Comparison of ENCODE assay signal across 9 mouse cellular contexts in genomic region chr13:99940601-99941000, GRCm38 (mm10). TPM values are rescaled to one million over a fixed set of nuclear protein-coding genes. Genes with fewer than 3 reads are reported as not detected.
DNase-seq lines count a peak whose midpoint lies in the region; ATAC-seq lines count a peak whose summit lies in the region.
"Had no signal": no experiment of that assay in that cellular context is flagged by ENCODE, and none has a peak within 500 bp of the region (broad histone marks: within the 10 kb centered on the region; RNA-seq: fewer than 3 reads in every experiment).

No protein-coding gene starts in this region.

- H3K4me1 ChIP-seq in forebrain, embryonic 14.5 days (ENCODE audit: control insufficient read depth, insufficient read depth, low read length) = peaks cover 7% of the 10 kb centered on the region

- no peak overlapping the region for H3K4me2 ChIP-seq in forebrain, embryonic 14.5 days (ENCODE audit: low read length)

- no peak overlapping the region for H3K4me3 ChIP-seq in forebrain, embryonic 14.5 days (ENCODE audit: low read depth, low read length)

- peak; percentile 84 for ATAC-seq in forebrain, embryonic 14.5 days

- intact Hi-C loops in left cerebral cortex, postnatal 4 days (cut with DNase I) = no loop called here
- intact Hi-C loops in heart, postnatal 25 days (cut with DNase I) = no loop called here

- peak; percentile 65 for DNase-seq in embryo, embryonic 10 days (ENCODE audit: low spot score)
- no peak for DNase-seq in embryo, embryonic 9.5 days (ENCODE audit: extremely low spot score)
- DNase-seq in forebrain, embryonic 14.5 days (ENCODE audit: low spot score) = peak; percentile 87
- DNase-seq in left cerebral cortex, postnatal 4 days = peak; percentile 77
- peak; percentile 55 to 58 for DNase-seq in right cerebral cortex, postnatal 10 days (ENCODE audit: low spot score in 2 of 2)
- DNase-seq in heart, postnatal 25 days (ENCODE audit: low spot score) = no peak
- no peak for DNase-seq in adrenal gland, postnatal 10 days
- DNase-seq in gastrocnemius, adult 18-20 months (ENCODE audit: low spot score) = no peak

- no peaks in the 10 kb centered on the region for H3K36me3 ChIP-seq in forebrain, embryonic 14.5 days (ENCODE audit: control insufficient read depth, insufficient read depth, low read length)

- peak overlapping the region; percentile 48; the same call in 1 of the 2 replicates for H3K27ac ChIP-seq in forebrain, embryonic 14.5 days (ENCODE audit: low read depth, low read length)
- H3K27ac ChIP-seq: stomach, postnatal 0 days had no signal

- no peaks in the 10 kb centered on the region for H3K9me3 ChIP-seq in forebrain, embryonic 14.5 days (replicated peaks; ENCODE audit: control insufficient read depth, low read length)

- H3K9ac ChIP-seq in forebrain, embryonic 14.5 days (ENCODE audit: low read length) = no peak overlapping the region

- no peaks in the 10 kb centered on the region for H3K27me3 ChIP-seq in forebrain, embryonic 14.5 days (replicated peaks; ENCODE audit: control insufficient read depth, insufficient read depth, low read length)

- WGBS in forebrain, embryonic 14.5 days = 4% methylated on average over 2 of the region's 2 CpGs

RNA-seq across cellular contexts. Expression of gene Cartpt, which starts 39.7 kb away (rescaled TPM):
- 3.1 and 3.6 TPM in 2 replicates for polyA plus RNA-seq in forebrain, embryonic 14.5 days (2014; fragmentation: Nextera tagmentation; extraction: Ambion mirVana)
- 1 to 10 TPM; 5.9 to 7.4 TPM for total RNA-seq in left cerebral cortex, postnatal 4 days (2021)
- total RNA-seq in heart, postnatal 25 days (2021) = not detected
- 10 to 100 TPM in 1 of 2 experiments, 1 to 10 TPM in 1; 8.1 to 11.7 TPM for total RNA-seq in adrenal gland, postnatal 10 days (2021)
- total RNA-seq in gastrocnemius, adult 18-20 months (2021) = not detected

Comparison
In these comparisons a context has a peak if more than half of its experiments do, and no peak if none do; other contexts are left out.
1. DNase-seq: peak in embryo, embryonic 10 days (single experiment), forebrain, embryonic 14.5 days (single experiment), left cerebral cortex, postnatal 4 days (single experiment) and right cerebral cortex, postnatal 10 days (2 of 2); none in embryo, embryonic 9.5 days (single experiment), heart, postnatal 25 days (single experiment), adrenal gland, postnatal 10 days (single experiment) and gastrocnemius, adult 18-20 months (single experiment).
2. RNA of gene Cartpt, which starts 39.7 kb away (total RNA-seq): 8.1 to 11.7 TPM in adrenal gland, postnatal 10 days and 5.9 to 7.4 TPM in left cerebral cortex, postnatal 4 days; not detected in heart, postnatal 25 days and not detected in gastrocnemius, adult 18-20 months; every median in the first group is over 4 times any median in the second.